Mouse (Mus musculus): Measurements from ENCODE around the gene Gpx3. TPM values are rescaled to one million over a fixed set of nuclear protein-coding genes. Genes with fewer than 3 reads are reported as not detected.
"Not testable (repeated sequence)": the region's sequence is repeated elsewhere in the genome, so short reads cannot be mapped to it uniquely, and the experiment has no call there.

Gpx3 gene
- polyA plus RNA-seq, 1 experiment, result 14.2 TPM

GRCm38 (mm10) chr11:54955735-54956480 is 53.7 kb downstream of the Gpx3 start:
- peak; percentile 98 to 99 for DNase-seq
- Histone ChIP-seq H3K27ac (ENCODE audit: insufficient read depth, low read length) (peak overlapping the region; percentile 58), H3K27me3 (ENCODE audit: control insufficient read depth, insufficient read depth, low read length) (no peaks in the 10 kb centered on the region), H3K4me1 (ENCODE audit: control insufficient read depth, insufficient read depth, low read length) (peaks cover 14% of the 10 kb centered on the region), H3K4me3 (replicated peaks; ENCODE audit: insufficient read depth, low read depth, low read length) (peak overlapping the region; percentile 85)
- under 1% methylated on average over 59 of the region's 59 CpGs for WGBS
- TF ChIP-seq POLR2A (IDR thresholded peaks at IDR 0.05; ENCODE audit: borderline replicate concordance, insufficient read depth, low read length), result peak; percentile 87
- no peak for TF ChIP-seq CTCF (IDR thresholded peaks at IDR 0.05; ENCODE audit: borderline replicate concordance, insufficient read depth, low read depth, low read length)

- DNase-seq, result no peak
- Histone ChIP-seq H3K4me1 (ENCODE audit: control insufficient read depth, insufficient read depth, low read length) (peaks cover 10% of the 10 kb centered on the region), H3K4me3 (replicated peaks; ENCODE audit: insufficient read depth, low read depth, low read length) (no peak overlapping the region), H3K27me3 (ENCODE audit: control insufficient read depth, insufficient read depth, low read length) (no peaks in the 10 kb centered on the region), H3K27ac (ENCODE audit: insufficient read depth, low read length) (no peak overlapping the region)
- 71% methylated on average over 7 of the region's 7 CpGs for WGBS
- no peak for TF ChIP-seq CTCF (IDR thresholded peaks at IDR 0.05; ENCODE audit: borderline replicate concordance, insufficient read depth, low read depth, low read length)
- TF ChIP-seq POLR2A (IDR thresholded peaks at IDR 0.05; ENCODE audit: borderline replicate concordance, insufficient read depth, low read length), result no peak
Measured at GRCm38 (mm10) chr11:54956912-54957311, 54.7 kb downstream of the Gpx3 start.

GRCm38 (mm10) chr11:54957708-54958107 is 55.5 kb downstream of the Gpx3 start:
- H3K4me3 ChIP-seq (replicated peaks; ENCODE audit: insufficient read depth, low read depth, low read length); DNase-seq; H3K27ac ChIP-seq (ENCODE audit: insufficient read depth, low read length); H3K4me1 ChIP-seq (ENCODE audit: control insufficient read depth, insufficient read depth, low read length); H3K27me3 ChIP-seq (ENCODE audit: control insufficient read depth, insufficient read depth, low read length): not testable (repeated sequence)
- WGBS, result 94% methylated on average over 3 of the region's 3 CpGs

GRCm38 (mm10) chr11:54958571-54959073 is 56.4 kb downstream of the Gpx3 start:
- Histone ChIP-seq H3K27me3 (ENCODE audit: control insufficient read depth, insufficient read depth, low read length) (no peaks in the 10 kb centered on the region), H3K4me3 (replicated peaks; ENCODE audit: insufficient read depth, low read depth, low read length) (no peak overlapping the region), H3K27ac (ENCODE audit: insufficient read depth, low read length) (no peak overlapping the region), H3K4me1 (ENCODE audit: control insufficient read depth, insufficient read depth, low read length) (no peaks in the 10 kb centered on the region; the same call in 1 of the 2 replicates)
- no peak for TF ChIP-seq POLR2A (IDR thresholded peaks at IDR 0.05; ENCODE audit: borderline replicate concordance, insufficient read depth, low read length)
- TF ChIP-seq CTCF (IDR thresholded peaks at IDR 0.05; ENCODE audit: borderline replicate concordance, insufficient read depth, low read depth, low read length), result no peak
- no peak for DNase-seq
- 73% methylated on average over 3 of the region's 3 CpGs for WGBS

Other genes starting within 250 kb of the Gpx3 start
- 60.8 and 61.5 TPM in 2 replicates for gene Cdc42se2, start 114.8 kb upstream of the Gpx3 start, polyA plus RNA-seq (2012; rRNA removed)
- gene Lyrm7, start 41.5 kb upstream of the Gpx3 start, polyA plus RNA-seq (2012; rRNA removed), result 18.8 and 24.3 TPM in 2 replicates
- 786 and 797 TPM in 2 replicates for gene Hint1, start 36.1 kb upstream of the Gpx3 start, polyA plus RNA-seq (2012; rRNA removed)
- 31.1 and 33.1 TPM in 2 replicates for gene Tnip1, start 60.5 kb downstream of the Gpx3 start, polyA plus RNA-seq (2012; rRNA removed)
- gene Anxa6, start 131.0 kb downstream of the Gpx3 start, polyA plus RNA-seq (2012; rRNA removed), result 131 and 141 TPM in 2 replicates
- 5.4 and 6.1 TPM in 2 replicates for gene Ccdc69, start 175.7 kb downstream of the Gpx3 start, polyA plus RNA-seq (2012; rRNA removed)
- 47.0 and 53.0 TPM in 2 replicates for gene Gm2a, start 195.7 kb downstream of the Gpx3 start, polyA plus RNA-seq (2012; rRNA removed)
- gene Slc36a3, start 249.3 kb downstream of the Gpx3 start, polyA plus RNA-seq (2012; rRNA removed), result not detected in 2 replicates

Measured in cerebellum, adult 2 months (tissue).